Mouse (Mus musculus) embryonic fibroblast, embryonic 13.5 days (primary cell): ENCODE results near the gene Ric3.

Source experiments
- CTCF ChIP-seq: IDR thresholded peaks from 2 replicates; pipeline ENCODE4 v1.5.1; 2011; ENCODE audit warnings: mild to moderate bottlenecking, control low read depth, low read length, moderate library complexity, borderline replicate concordance; ENCODE audit not compliant: insufficient read depth
- POLR2A ChIP-seq: IDR thresholded peaks from 2 replicates; pipeline ENCODE4 v1.6.1; 2011; ENCODE audit warnings: low read depth, mild to moderate bottlenecking, control low read depth, low read length, moderate library complexity

DNA sequence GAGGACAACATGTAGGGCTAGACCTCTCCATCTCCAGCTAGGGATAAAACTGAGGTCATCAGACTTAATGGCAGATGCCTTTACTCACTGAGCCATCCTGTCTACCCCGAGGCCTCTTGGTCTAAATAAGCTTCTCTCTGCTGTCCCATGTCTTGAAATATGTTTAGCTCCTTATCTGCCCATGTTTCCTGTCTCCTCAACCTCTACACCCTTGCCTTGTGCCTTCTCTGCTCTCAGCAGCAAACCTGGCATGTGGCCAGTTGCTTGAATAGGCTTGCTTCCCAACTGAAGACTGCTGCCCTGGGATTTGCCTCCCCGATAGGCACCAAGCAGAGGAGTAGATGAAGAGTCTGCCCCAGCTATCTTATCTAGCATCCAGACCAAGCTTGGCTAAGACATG, 48.4 kb upstream of the Ric3 start:
- TF ChIP-seq CTCF (no peak), POLR2A (no peak)
